Mouse (Mus musculus) embryonic fibroblast, embryonic 13.5 days (primary cell): ENCODE data around the gene Als2cr12. TPM values are rescaled to one million over a fixed set of nuclear protein-coding genes. Genes with fewer than 3 reads are reported as not detected.
"Not testable (repeated sequence)": the region's sequence is repeated elsewhere in the genome, so short reads cannot be mapped to it uniquely, and the experiment has no call there.

ENCODE experiments used
- H3K27ac ChIP-seq: 2 replicates; pipeline ENCODE4 v1.5.1; 2012; ENCODE audit warnings: low read length, control low read depth, inconsistent platforms; ENCODE audit not compliant: insufficient read depth
- H3K4me1 ChIP-seq: 2 replicates; pipeline ENCODE4 v1.6.1; 2011; ENCODE audit warnings: low read length; ENCODE audit not compliant: control insufficient read depth, insufficient read depth
- H3K4me3 ChIP-seq: 2 replicates; pipeline ENCODE4 v1.5.1; 2011; ENCODE audit warnings: mild to moderate bottlenecking, control low read depth, low read length; ENCODE audit not compliant: insufficient read depth
- CTCF ChIP-seq: IDR thresholded peaks from 2 replicates; pipeline ENCODE4 v1.5.1; 2011; ENCODE audit warnings: mild to moderate bottlenecking, control low read depth, low read length, moderate library complexity, borderline replicate concordance; ENCODE audit not compliant: insufficient read depth
- POLR2A ChIP-seq: IDR thresholded peaks from 2 replicates; pipeline ENCODE4 v1.6.1; 2011; ENCODE audit warnings: low read depth, mild to moderate bottlenecking, control low read depth, low read length, moderate library complexity
- polyA plus RNA-seq: library from polyadenylated mRNA; stranded (reverse); fragments of >200 nt; gene quantifications from 2 replicates; pipeline ENCODE4 v1.2.4, GENCODE M21; 2011; ENCODE audit warnings: low read depth; ENCODE audit not compliant: missing spikeins, insufficient read length

Als2cr12 gene
- polyA plus RNA-seq, 1 experiment = not detected

- Histone ChIP-seq H3K27ac (peak overlapping the region; percentile 98), H3K4me3 (peak overlapping the region; percentile 72), H3K4me1 (no peaks in the 10 kb centered on the region)
- TF ChIP-seq CTCF (no peak), POLR2A (peak; percentile 70)
Measured at GRCm38 (mm10) chr1:58713081-58713892, 17.5 kb upstream of the Als2cr12 start.

- H3K4me3 ChIP-seq = peak overlapping the region; percentile 44
- H3K27ac ChIP-seq = peak overlapping the region; percentile 99
- TF ChIP-seq CTCF (no peak), POLR2A (0 out of 2 replicates have a peak, but pooled peaks have one; percentile 22)
- H3K4me1 ChIP-seq = no peaks in the 10 kb centered on the region
Measured at GRCm38 (mm10) chr1:58712076-58713061, 16.6 kb upstream of the Als2cr12 start.

- H3K4me3 ChIP-seq = peak within 1 kb of the TSS; percentile 44
- TF ChIP-seq POLR2A (peak; percentile 75; the same call in 1 of the 2 replicates), CTCF (no peak)
- H3K4me1 ChIP-seq = no peaks in the 10 kb centered on the region
- peak within 1 kb of the TSS; percentile 99 for H3K27ac ChIP-seq
Measured at GRCm38 (mm10) chr1:58711365-58712016, 15.7 kb upstream of the Als2cr12 start, which contains the start of gene Cflar. Gene Cflar (plus strand): TSS chr1:58711508.

- TF ChIP-seq POLR2A (no peak), CTCF (no peak)
- H3K27ac ChIP-seq = peak overlapping the region; percentile 99
- H3K4me3 ChIP-seq = peak overlapping the region; percentile 44
Measured at GRCm38 (mm10) chr1:58710711-58711364, 15.0 kb upstream of the Als2cr12 start.

GRCm38 (mm10) chr1:58710043-58710442 lies 14.3 kb upstream of the Als2cr12 start:
- H3K4me3 ChIP-seq, H3K4me1 ChIP-seq, H3K27ac ChIP-seq: not testable (repeated sequence)

More at GRCm38 (mm10) chr1:58710711-58711364, 15.0 kb upstream of the Als2cr12 start:
- no peaks in the 10 kb centered on the region for H3K4me1 ChIP-seq

GRCm38 (mm10) chr1:58700580-58701162 lies 4.9 kb upstream of the Als2cr12 start:
- H3K27ac ChIP-seq, H3K4me3 ChIP-seq, H3K4me1 ChIP-seq: not testable (repeated sequence)

GRCm38 (mm10) chr1:58699988-58700387 lies 4.2 kb upstream of the Als2cr12 start:
- no peak for TF ChIP-seq POLR2A
- no peak for TF ChIP-seq CTCF
- no peak overlapping the region for H3K4me3 ChIP-seq
- H3K4me1 ChIP-seq = peaks cover 4% of the 10 kb centered on the region
- H3K27ac ChIP-seq = no peak overlapping the region

GRCm38 (mm10) chr1:58698781-58699180 lies 3.0 kb upstream of the Als2cr12 start:
- peak overlapping the region; percentile 55 for H3K27ac ChIP-seq
- H3K4me3 ChIP-seq = no peak overlapping the region
- no peak for TF ChIP-seq CTCF
- TF ChIP-seq POLR2A = no peak
- H3K4me1 ChIP-seq = peaks cover 4% of the 10 kb centered on the region

- H3K4me3 ChIP-seq, H3K4me1 ChIP-seq, H3K27ac ChIP-seq: not testable (repeated sequence)
Measured at GRCm38 (mm10) chr1:58697607-58698006, 1.8 kb upstream of the Als2cr12 start.
